Mouse (Mus musculus): ENCODE results near the gene Serpinb9b.

GRCm38 (mm10) chr13:33074029-33074428 is 46.8 kb downstream of the Serpinb9b start:
- peak; percentile 44 to 79 (median 62) for TF ChIP-seq CTCF (IDR thresholded peaks at IDR 0.05 in 2 of 3, conservative IDR thresholded peaks at IDR 0.05 in 1 of 3; ENCODE audit: control insufficient read depth in 1 of 3, insufficient read depth in 1 of 3, low read depth in 2 of 3, low read length in 3 of 3, poor library complexity in 1 of 3, severe bottlenecking in 1 of 3)
- no peak for TF ChIP-seq MAZ (IDR thresholded peaks at IDR 0.05; ENCODE audit: low read depth, low read length)
- no peak for TF ChIP-seq KAT2A (conservative IDR thresholded peaks at IDR 0.05; ENCODE audit: low read depth, low read length)
- TF ChIP-seq TCF12 (IDR thresholded peaks at IDR 0.05; ENCODE audit: low read depth, low read length): no peak

Data from MEL (cell line).